Mouse (Mus musculus) neural tube, embryonic 12.5 days (tissue): ENCODE results near the gene Nodal. TPM values are rescaled to one million over a fixed set of nuclear protein-coding genes. Genes with fewer than 3 reads are reported as not detected.

Experiments
- ATAC-seq: fragments of 200-750 bp; cut with Nextera tagmentation; 2 replicates; pipeline ENCODE4 v1.8.0; 2017; ENCODE audit warnings: low read depth, mild to moderate bottlenecking, moderate TSS enrichment, moderate library complexity; ENCODE audit not compliant: low FRiP score
- H3K27ac ChIP-seq: fragments of 300-500 bp; sonication (generic); 2 replicates; pipeline ENCODE4 v1.5.1; 2016
- H3K27me3 ChIP-seq: fragments of 300-500 bp; sonication (generic); replicated peaks from 2 replicates; pipeline ENCODE4 v1.6.1; 2016; ENCODE audit warnings: mild to moderate bottlenecking
- H3K36me3 ChIP-seq: fragments of 300-500 bp; sonication (generic); 2 replicates; pipeline ENCODE4 v1.6.1; 2016; ENCODE audit warnings: mild to moderate bottlenecking
- H3K4me1 ChIP-seq: fragments of 300-500 bp; sonication (generic); 2 replicates; pipeline ENCODE4 v1.6.1; 2016
- H3K4me2 ChIP-seq: fragments of 300-500 bp; sonication (generic); replicated peaks from 2 replicates; pipeline ENCODE4 v1.6.1; 2016; ENCODE audit warnings: mild to moderate bottlenecking
- H3K4me3 ChIP-seq: fragments of 300-500 bp; sonication (generic); 2 replicates; pipeline ENCODE4 v1.5.1; 2016
- H3K9ac ChIP-seq: fragments of 300-500 bp; sonication (generic); 2 replicates; pipeline ENCODE4 v1.6.1; 2016; ENCODE audit warnings: mild to moderate bottlenecking
- H3K9me3 ChIP-seq: fragments of 300-500 bp; sonication (generic); 2 replicates; pipeline ENCODE4 v1.6.1; 2016; ENCODE audit warnings: mild to moderate bottlenecking
- WGBS: fragments of 180-500 bp; shearing (Covaris S2); methylation state at CpG from one replicate; pipeline ENCODE4 v1.1.7; 2016; 5-methylcytosine and 5-hydroxymethylcytosine counted together
- polyA plus RNA-seq: library from polyadenylated mRNA; unstranded; fragments of >200 nt; fragmentation: Nextera tagmentation; extraction: Ambion mirVana; gene quantifications from 2 replicates; pipeline ENCODE4 v1.2.1, GENCODE M21; 2016

The Nodal gene
- polyA plus RNA-seq, 1 experiment from 2014 or later: not detected

GRCm38 (mm10) chr10:61381823-61382222 is 35.9 kb upstream of the Nodal start:
- Histone ChIP-seq H3K4me2 (peak overlapping the region; percentile 75), H3K27ac (no peak overlapping the region), H3K36me3 (no peaks in the 10 kb centered on the region; the same call in 1 of the 2 replicates), H3K9ac (peak overlapping the region; percentile 74), H3K4me3 (peak overlapping the region; percentile 49), H3K9me3 (no peaks in the 10 kb centered on the region), H3K4me1 (peaks cover 42% of the 10 kb centered on the region), H3K27me3 (peaks cover 6% of the 10 kb centered on the region; the same call in 1 of the 2 replicates)
- no peak for ATAC-seq
- WGBS: 16% methylated on average over 8 of the region's 8 CpGs

- Histone ChIP-seq H3K36me3 (no peaks in the 10 kb centered on the region; the same call in 1 of the 2 replicates), H3K9me3 (no peaks in the 10 kb centered on the region), H3K27me3 (peaks cover 6% of the 10 kb centered on the region; the same call in 1 of the 2 replicates), H3K4me1 (peaks cover 42% of the 10 kb centered on the region), H3K4me3 (peak overlapping the region; percentile 49), H3K27ac (no peak overlapping the region), H3K4me2 (peak overlapping the region; percentile 75), H3K9ac (peak overlapping the region; percentile 74)
- 0% methylated on average over 8 of the region's 8 CpGs for WGBS
- ATAC-seq: 0 out of 2 replicates have a peak, but pooled peaks have one; percentile 14
Observed at GRCm38 (mm10) chr10:61382281-61382731, 35.5 kb upstream of the Nodal start.

GRCm38 (mm10) chr10:61383021-61383714 is 34.6 kb upstream of the Nodal start, which contains the start of gene Pald1:
Gene Pald1 (minus strand): TSS chr10:61383530.
- Histone ChIP-seq H3K4me3 (peak within 1 kb of the TSS; percentile 49), H3K27me3 (peaks cover 6% of the 10 kb centered on the region; the same call in 1 of the 2 replicates), H3K4me1 (peaks cover 42% of the 10 kb centered on the region), H3K9ac (peak within 1 kb of the TSS; percentile 74), H3K27ac (no peak within 1 kb of the TSS), H3K9me3 (no peaks in the 10 kb centered on the region), H3K4me2 (peak within 1 kb of the TSS; percentile 75), H3K36me3 (no peaks in the 10 kb centered on the region)
- under 1% methylated on average over 60 of the region's 60 CpGs for WGBS
- ATAC-seq: peak; percentile 80

GRCm38 (mm10) chr10:61383715-61384047 is 34.1 kb upstream of the Nodal start:
- Histone ChIP-seq H3K9me3 (no peaks in the 10 kb centered on the region), H3K4me2 (peak overlapping the region; percentile 75), H3K36me3 (no peaks in the 10 kb centered on the region), H3K27me3 (peaks cover 6% of the 10 kb centered on the region; the same call in 1 of the 2 replicates), H3K4me3 (peak overlapping the region; percentile 49), H3K4me1 (peaks cover 42% of the 10 kb centered on the region), H3K27ac (no peak overlapping the region), H3K9ac (peak overlapping the region; percentile 74)
- peak; percentile 8; the same call in 1 of the 2 replicates for ATAC-seq
- WGBS: 1% methylated on average over 11 of the region's 11 CpGs

- Histone ChIP-seq H3K36me3 (no peaks in the 10 kb centered on the region), H3K4me2 (no peak overlapping the region), H3K27me3 (peaks cover 6% of the 10 kb centered on the region; the same call in 1 of the 2 replicates), H3K9ac (no peak overlapping the region), H3K4me3 (no peak overlapping the region), H3K4me1 (peaks cover 35% of the 10 kb centered on the region), H3K27ac (no peak overlapping the region), H3K9me3 (no peaks in the 10 kb centered on the region)
- WGBS: 77% methylated on average over 6 of the region's 6 CpGs
- no peak for ATAC-seq
Observed at GRCm38 (mm10) chr10:61385174-61385573, 32.6 kb upstream of the Nodal start.

- Histone ChIP-seq H3K9me3 (no peaks in the 10 kb centered on the region), H3K4me1 (peaks cover 24% of the 10 kb centered on the region), H3K4me2 (no peak overlapping the region), H3K9ac (no peak overlapping the region), H3K27me3 (peaks cover 6% of the 10 kb centered on the region; the same call in 1 of the 2 replicates), H3K36me3 (no peaks in the 10 kb centered on the region), H3K27ac (no peak overlapping the region), H3K4me3 (no peak overlapping the region)
- 78% methylated on average over 6 of the region's 6 CpGs for WGBS
- no peak for ATAC-seq
Observed at GRCm38 (mm10) chr10:61386284-61386683, 31.5 kb upstream of the Nodal start.

GRCm38 (mm10) chr10:61389020-61389419 is 28.8 kb upstream of the Nodal start:
- WGBS: 15% methylated on average over 5 of the region's 5 CpGs
- Histone ChIP-seq H3K27me3 (no peaks in the 10 kb centered on the region), H3K4me2 (no peak overlapping the region), H3K4me3 (no peak overlapping the region), H3K9me3 (no peaks in the 10 kb centered on the region), H3K27ac (no peak overlapping the region), H3K4me1 (peaks cover 3% of the 10 kb centered on the region; the same call in 1 of the 2 replicates), H3K9ac (no peak overlapping the region), H3K36me3 (no peaks in the 10 kb centered on the region)
- ATAC-seq: peak; percentile 21; the same call in 1 of the 2 replicates

- 70% methylated on average over 2 of the region's 2 CpGs for WGBS
- no peaks in the 10 kb centered on the region for H3K36me3 ChIP-seq
- H3K4me2 ChIP-seq: no peak overlapping the region
- ATAC-seq: no peak
- no peaks in the 10 kb centered on the region for H3K27me3 ChIP-seq
- no peak overlapping the region for H3K4me3 ChIP-seq
- H3K9me3 ChIP-seq: no peaks in the 10 kb centered on the region
- H3K9ac ChIP-seq: no peak overlapping the region
- no peak overlapping the region for H3K27ac ChIP-seq
- H3K4me1 ChIP-seq: peaks cover 6% of the 10 kb centered on the region; the same call in 1 of the 2 replicates
Observed at GRCm38 (mm10) chr10:61390148-61390547, 27.6 kb upstream of the Nodal start.

GRCm38 (mm10) chr10:61392584-61392983 is 25.2 kb upstream of the Nodal start:
- 57% methylated on average over 4 of the region's 4 CpGs for WGBS
- no peak overlapping the region for H3K9ac ChIP-seq
- no peaks in the 10 kb centered on the region for H3K9me3 ChIP-seq
- H3K4me3 ChIP-seq: no peak overlapping the region
- H3K27me3 ChIP-seq: no peaks in the 10 kb centered on the region
- H3K4me1 ChIP-seq: peaks cover 6% of the 10 kb centered on the region; the same call in 1 of the 2 replicates
- no peaks in the 10 kb centered on the region for H3K36me3 ChIP-seq
- no peak for ATAC-seq
- H3K4me2 ChIP-seq: no peak overlapping the region
- H3K27ac ChIP-seq: no peak overlapping the region

GRCm38 (mm10) chr10:61394476-61395136 is 23.2 kb upstream of the Nodal start:
- H3K27me3 ChIP-seq: no peaks in the 10 kb centered on the region
- no peaks in the 10 kb centered on the region for H3K36me3 ChIP-seq
- no peak for ATAC-seq
- no peak overlapping the region for H3K27ac ChIP-seq
- H3K4me2 ChIP-seq: no peak overlapping the region
- H3K9ac ChIP-seq: 0 out of 2 replicates have a peak overlapping the region, but pooled peaks have one; percentile 21
- no peak overlapping the region for H3K4me3 ChIP-seq
- H3K4me1 ChIP-seq: peaks cover 6% of the 10 kb centered on the region; the same call in 1 of the 2 replicates
- H3K9me3 ChIP-seq: no peaks in the 10 kb centered on the region
- WGBS: 21% methylated on average over 9 of the region's 9 CpGs

GRCm38 (mm10) chr10:61398125-61398524 is 19.6 kb upstream of the Nodal start:
- H3K4me1 ChIP-seq: peaks cover 6% of the 10 kb centered on the region; the same call in 1 of the 2 replicates
- no peak overlapping the region for H3K4me2 ChIP-seq
- ATAC-seq: no peak
- H3K4me3 ChIP-seq: no peak overlapping the region
- H3K9me3 ChIP-seq: no peaks in the 10 kb centered on the region
- no peak overlapping the region for H3K27ac ChIP-seq
- no peaks in the 10 kb centered on the region for H3K36me3 ChIP-seq
- WGBS: 52% methylated on average over 3 of the region's 3 CpGs
- no peaks in the 10 kb centered on the region for H3K27me3 ChIP-seq
- no peak overlapping the region for H3K9ac ChIP-seq

GRCm38 (mm10) chr10:61399156-61399734 is 18.5 kb upstream of the Nodal start:
- Histone ChIP-seq H3K9ac (no peak overlapping the region), H3K36me3 (no peaks in the 10 kb centered on the region), H3K4me1 (peaks cover 6% of the 10 kb centered on the region; the same call in 1 of the 2 replicates), H3K9me3 (no peaks in the 10 kb centered on the region), H3K27me3 (no peaks in the 10 kb centered on the region), H3K4me3 (no peak overlapping the region), H3K27ac (no peak overlapping the region), H3K4me2 (no peak overlapping the region)
- WGBS: 27% methylated on average over 13 of the region's 13 CpGs
- peak; percentile 79 for ATAC-seq
